Mouse (Mus musculus) MEL (cell line): ENCODE results near the gene Gle1.

Source experiments
- CTCF ChIP-seq, 3 experiments: IDR thresholded peaks in 2 of 3; conservative IDR thresholded peaks in 1 of 3; 2 replicates each; pipeline ENCODE4 v1.5.1; 2011 to 2012; ENCODE audit warnings: low read length in 3 of 3, low read depth in 2 of 3, mild to moderate bottlenecking in 2 of 3, improper control_type of control experiment in 1 of 3, inconsistent platforms in 1 of 3, mixed read lengths in 1 of 3, moderate library complexity in 1 of 3; ENCODE audit not compliant: control insufficient read depth in 1 of 3, insufficient read depth in 1 of 3, poor library complexity in 1 of 3, severe bottlenecking in 1 of 3
- E2F4 ChIP-seq: IDR thresholded peaks from 2 replicates; pipeline ENCODE4 v1.6.1; 2011; ENCODE audit warnings: low read depth, low read length, improper control_type of control experiment, borderline replicate concordance
- MAFK ChIP-seq: IDR thresholded peaks from 2 replicates; pipeline ENCODE4 v1.6.1; 2011; ENCODE audit warnings: low read depth, mild to moderate bottlenecking, low read length, improper control_type of control experiment, borderline replicate concordance

- TF ChIP-seq MAFK: no peak
- no peak for TF ChIP-seq CTCF (IDR thresholded peaks at IDR 0.05 in 2 of 3, conservative IDR thresholded peaks at IDR 0.05 in 1 of 3; ENCODE audit: control insufficient read depth in 1 of 3, insufficient read depth in 1 of 3, low read depth in 2 of 3, low read length in 3 of 3, poor library complexity in 1 of 3, severe bottlenecking in 1 of 3)
- TF ChIP-seq E2F4: no peak
Measured at GRCm38 (mm10) chr2:29931194-29931593, 4.0 kb upstream of the Gle1 start.
